Mouse (Mus musculus) midbrain, embryonic 14.5 days (tissue): ENCODE results near the gene Ralbp1. TPM values are rescaled to one million over a fixed set of nuclear protein-coding genes. Genes with fewer than 3 reads are reported as not detected.
A peak's percentile ranks its signal among the peaks of the same experiment; 100 is the strongest.

Experiments used
- ATAC-seq: fragments of 200-750 bp; cut with Nextera tagmentation; 2 replicates; pipeline ENCODE4 v1.8.0; 2017; ENCODE audit warnings: moderate number of reproducible peaks, moderate library complexity; ENCODE audit not compliant: low FRiP score, low TSS enrichment
- DNase-seq: peaks from one replicate; pipeline ENCODE4 v3.0.0-alpha.2; 2015
- H3K27ac ChIP-seq: fragments of 300-500 bp; sonication (generic); replicated peaks from 2 replicates; pipeline ENCODE4 v1.5.1; 2014; ENCODE audit warnings: mild to moderate bottlenecking, low read depth, low read length, moderate library complexity
- H3K27me3 ChIP-seq: fragments of 300-500 bp; sonication (generic); 2 replicates; pipeline ENCODE4 v1.6.1; 2014; ENCODE audit warnings: low read length, control low read depth, mixed read lengths; ENCODE audit not compliant: control insufficient read depth, insufficient read depth
- H3K36me3 ChIP-seq: fragments of 300-500 bp; sonication (generic); 2 replicates; pipeline ENCODE4 v1.6.1; 2014; ENCODE audit warnings: low read length, control low read depth; ENCODE audit not compliant: control insufficient read depth, insufficient read depth
- H3K4me1 ChIP-seq: fragments of 300-500 bp; sonication (generic); 2 replicates; pipeline ENCODE4 v1.6.1; 2014; ENCODE audit warnings: mild to moderate bottlenecking, antibody characterized with exemption, low read length, control low read depth; ENCODE audit not compliant: control insufficient read depth, insufficient read depth
- H3K4me2 ChIP-seq: fragments of 300-500 bp; sonication (generic); 2 replicates; pipeline ENCODE4 v1.6.1; 2014; ENCODE audit warnings: mild to moderate bottlenecking, low read length, moderate library complexity
- H3K4me3 ChIP-seq: fragments of 300-500 bp; sonication (generic); replicated peaks from 2 replicates; pipeline ENCODE4 v1.5.1; 2014; ENCODE audit warnings: low read depth, low read length
- H3K9ac ChIP-seq: fragments of 300-500 bp; sonication (generic); replicated peaks from 2 replicates; pipeline ENCODE4 v1.6.1; 2014; ENCODE audit warnings: mild to moderate bottlenecking, low read length, moderate library complexity
- H3K9me3 ChIP-seq: fragments of 300-500 bp; sonication (generic); 2 replicates; pipeline ENCODE4 v1.6.1; 2016; ENCODE audit warnings: low read length, control low read depth, mixed read lengths; ENCODE audit not compliant: control insufficient read depth
- WGBS: fragments of 180-500 bp; shearing (Covaris S2); extraction: QIAGEN DNeasy Blood & Tissue Kit; methylation state at CpG from one replicate; pipeline ENCODE4 v1.1.7; 2014; 5-methylcytosine and 5-hydroxymethylcytosine counted together
- polyA plus RNA-seq: library from polyadenylated mRNA; unstranded; fragments of >200 nt; fragmentation: Nextera tagmentation; extraction: Ambion mirVana; gene quantifications from 2 replicates; pipeline ENCODE4 v1.2.1, GENCODE M21; 2014

Ralbp1 gene
- polyA plus RNA-seq, 1 experiment from 2014 or later: 38.5 TPM

DNA sequence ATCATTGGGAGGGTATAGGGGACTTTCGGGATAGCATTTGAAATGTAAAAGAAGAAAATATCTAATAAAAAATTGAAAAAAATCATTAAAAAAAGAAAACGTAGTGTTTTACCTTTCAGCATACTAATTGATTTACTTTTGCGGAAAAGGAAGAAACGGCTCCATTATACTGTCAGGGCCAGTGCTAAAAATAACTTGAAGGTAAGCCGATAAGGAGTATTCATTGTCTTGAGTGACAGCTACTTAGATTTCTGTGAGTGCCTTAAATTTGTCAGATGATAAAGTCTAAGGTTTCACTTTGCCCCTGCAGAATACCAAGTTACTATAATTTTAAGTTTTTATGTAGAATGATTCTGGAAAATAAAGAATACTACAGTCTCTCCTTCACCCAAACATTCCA is 65.4 kb downstream of the Ralbp1 start:
- Histone ChIP-seq H3K9ac (no peak overlapping the region), H3K27ac (no peak overlapping the region), H3K4me2 (no peak overlapping the region), H3K27me3 (no peaks in the 10 kb centered on the region), H3K4me3 (no peak overlapping the region), H3K36me3 (peaks cover 71% of the 10 kb centered on the region), H3K9me3 (no peaks in the 10 kb centered on the region), H3K4me1 (no peaks in the 10 kb centered on the region)
- ATAC-seq: no peak
- 87% methylated on average over 5 of the region's 5 CpGs for WGBS
- DNase-seq: no peak

DNA sequence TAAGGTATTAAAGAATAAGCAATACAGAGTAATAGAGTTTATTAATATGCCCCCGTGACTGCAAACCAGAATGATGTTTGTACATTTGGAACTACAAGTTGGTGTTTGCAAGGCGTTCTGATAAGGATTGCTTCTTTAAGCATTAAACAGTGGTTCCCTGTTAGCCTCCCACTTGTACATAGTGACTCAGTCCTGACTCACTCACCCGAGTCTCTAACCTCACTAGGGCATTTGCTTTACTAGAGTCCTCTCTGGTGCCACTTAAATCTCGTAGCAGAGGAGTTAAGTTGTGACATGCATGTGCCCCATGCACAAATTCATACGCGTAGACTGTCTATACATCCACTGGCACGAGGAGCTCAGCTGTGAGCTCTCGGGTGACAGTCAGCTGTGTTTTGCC is 71.8 kb downstream of the Ralbp1 start:
- DNase-seq: no peak
- Histone ChIP-seq H3K27ac (no peak overlapping the region), H3K36me3 (peaks cover 74% of the 10 kb centered on the region), H3K4me1 (no peaks in the 10 kb centered on the region), H3K4me3 (no peak overlapping the region), H3K9me3 (no peaks in the 10 kb centered on the region), H3K4me2 (no peak overlapping the region), H3K27me3 (no peaks in the 10 kb centered on the region), H3K9ac (no peak overlapping the region)
- ATAC-seq: no peak
- WGBS: 95% methylated on average over 8 of the region's 8 CpGs

DNA sequence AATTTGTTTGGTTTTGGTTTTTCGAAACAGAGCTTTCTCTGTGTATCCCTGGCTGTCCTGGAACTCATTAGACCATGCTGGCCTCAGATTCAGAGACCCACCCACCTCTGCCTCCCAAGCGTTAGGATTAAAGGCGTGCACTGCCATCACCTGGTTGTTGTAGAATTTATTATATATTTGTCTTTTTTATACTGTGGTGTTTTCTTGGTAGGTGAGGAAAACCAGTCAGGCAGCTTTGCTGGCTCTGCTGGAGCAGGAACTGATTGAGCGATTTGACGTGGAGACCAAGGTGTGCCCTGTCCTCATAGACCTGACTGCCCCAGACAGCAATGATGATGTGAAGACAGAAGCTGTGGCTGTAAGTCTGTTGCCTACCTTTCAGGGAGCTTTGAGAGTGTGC is 74.6 kb downstream of the Ralbp1 start:
- Histone ChIP-seq H3K4me3 (no peak overlapping the region), H3K4me2 (no peak overlapping the region), H3K4me1 (no peaks in the 10 kb centered on the region), H3K9ac (no peak overlapping the region), H3K27me3 (no peaks in the 10 kb centered on the region), H3K36me3 (peaks cover 52% of the 10 kb centered on the region), H3K27ac (no peak overlapping the region), H3K9me3 (no peaks in the 10 kb centered on the region)
- ATAC-seq: no peak
- WGBS: 93% methylated on average over 5 of the region's 5 CpGs
- DNase-seq: no peak

DNA sequence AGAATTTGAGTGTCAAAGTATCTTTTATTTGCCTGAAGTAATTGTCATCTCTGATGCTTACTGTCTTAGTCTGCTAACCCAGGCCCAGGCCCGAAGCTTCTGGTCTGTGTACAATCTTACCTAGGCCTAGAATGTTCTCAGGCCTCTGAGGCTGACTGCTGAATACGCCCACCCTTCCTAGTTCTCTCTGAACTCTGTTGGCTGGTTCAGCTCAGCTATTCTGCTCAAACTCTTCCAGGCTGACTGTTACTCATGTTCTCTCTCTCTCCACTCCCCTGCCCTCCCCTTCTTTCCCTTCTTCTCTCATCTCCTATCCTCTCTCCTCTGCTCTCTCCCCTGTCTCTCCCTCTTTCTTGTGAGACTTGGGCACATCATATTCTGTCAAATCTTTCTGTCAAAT is 79.2 kb downstream of the Ralbp1 start:
- Histone ChIP-seq H3K9me3 (no peaks in the 10 kb centered on the region), H3K27ac (no peak overlapping the region), H3K27me3 (no peaks in the 10 kb centered on the region), H3K36me3 (peaks cover 18% of the 10 kb centered on the region), H3K9ac (no peak overlapping the region), H3K4me2 (no peak overlapping the region), H3K4me3 (no peak overlapping the region), H3K4me1 (no peaks in the 10 kb centered on the region)
- 90% methylated on average over 2 of the region's 2 CpGs for WGBS
- DNase-seq: no peak
- no peak for ATAC-seq

DNA sequence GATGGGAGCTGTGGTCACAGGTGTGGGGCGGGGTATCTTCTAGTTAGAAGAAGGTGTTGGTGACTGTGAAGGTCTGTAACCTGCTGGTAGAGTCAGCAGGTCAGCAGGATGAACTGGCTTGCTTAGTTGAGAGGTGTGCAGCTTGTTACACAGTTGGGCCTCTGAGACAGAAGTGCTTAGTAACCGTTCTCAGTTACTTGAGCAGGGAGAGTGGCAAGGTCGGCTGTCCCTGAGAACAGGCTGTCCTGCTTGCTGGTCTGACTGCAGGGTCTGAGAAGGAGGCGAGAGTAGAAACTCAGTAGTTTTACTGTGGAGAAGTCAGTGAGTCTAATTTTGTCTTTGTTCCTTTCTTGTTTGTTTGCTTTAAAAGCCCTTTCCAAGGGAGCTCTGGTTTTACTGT is 79.6 kb downstream of the Ralbp1 start:
- 78% methylated on average over 4 of the region's 4 CpGs for WGBS
- Histone ChIP-seq H3K9me3 (no peaks in the 10 kb centered on the region), H3K4me2 (no peak overlapping the region), H3K36me3 (peaks cover 14% of the 10 kb centered on the region), H3K4me1 (no peaks in the 10 kb centered on the region), H3K27ac (no peak overlapping the region), H3K4me3 (no peak overlapping the region), H3K9ac (no peak overlapping the region), H3K27me3 (no peaks in the 10 kb centered on the region)
- DNase-seq: no peak
- no peak for ATAC-seq

DNA sequence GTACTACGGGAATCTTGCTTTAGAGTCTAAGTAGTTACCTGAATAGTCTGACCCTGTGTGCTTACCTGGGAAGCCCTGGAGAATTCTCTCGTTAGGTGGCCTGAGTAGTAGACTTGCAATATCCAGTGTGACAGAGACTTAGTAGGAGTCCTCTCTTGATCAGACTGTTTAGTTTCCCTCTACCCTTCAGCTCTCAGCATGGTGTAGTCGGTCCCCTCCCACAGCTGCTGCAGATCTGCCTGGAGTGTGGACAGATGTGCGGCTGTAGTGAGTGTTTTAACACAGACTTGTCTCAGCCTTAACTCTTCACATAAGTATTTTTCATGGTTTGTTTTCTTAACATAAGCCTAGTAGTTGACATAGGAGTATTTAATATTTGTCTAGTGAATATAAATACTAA is 83.6 kb downstream of the Ralbp1 start:
- peaks cover 5% of the 10 kb centered on the region; the same call in 1 of the 2 replicates for H3K36me3 ChIP-seq
- DNase-seq (no peak), ATAC-seq (no peak)
- H3K4me3 ChIP-seq: no peak overlapping the region
- no peak overlapping the region for H3K4me2 ChIP-seq
- H3K9ac ChIP-seq: no peak overlapping the region
- 77% methylated on average over 4 of the region's 4 CpGs for WGBS
- no peaks in the 10 kb centered on the region for H3K9me3 ChIP-seq
- H3K27me3 ChIP-seq: no peaks in the 10 kb centered on the region
- H3K27ac ChIP-seq: no peak overlapping the region
- no peaks in the 10 kb centered on the region for H3K4me1 ChIP-seq

DNA sequence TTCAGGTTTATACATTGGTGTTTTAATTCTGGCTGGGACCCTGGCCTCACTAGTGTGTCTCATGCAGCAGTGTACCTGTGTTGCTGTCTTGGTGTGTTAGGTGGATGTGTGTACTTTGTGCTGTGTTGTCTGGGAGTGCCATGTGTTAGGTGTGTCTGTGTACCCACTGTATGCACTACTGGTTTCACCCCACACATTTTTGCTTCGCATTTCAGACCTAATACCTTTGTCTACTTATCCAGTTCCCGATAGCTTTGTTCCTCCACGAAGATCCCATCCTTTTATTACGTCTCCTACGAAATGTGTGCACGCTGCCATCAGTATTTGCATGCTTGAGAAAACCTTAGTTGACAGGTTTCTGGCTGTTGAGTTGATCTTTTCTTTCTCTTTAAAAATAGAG is 85.1 kb downstream of the Ralbp1 start:
- Histone ChIP-seq H3K36me3 (peaks cover 5% of the 10 kb centered on the region; the same call in 1 of the 2 replicates), H3K9me3 (no peaks in the 10 kb centered on the region), H3K4me3 (no peak overlapping the region), H3K27ac (0 out of 2 replicates have a peak overlapping the region, but pooled peaks have one; percentile 2), H3K27me3 (no peaks in the 10 kb centered on the region), H3K9ac (no peak overlapping the region; the same call in 1 of the 2 replicates), H3K4me2 (no peak overlapping the region), H3K4me1 (no peaks in the 10 kb centered on the region)
- DNase-seq (no peak), ATAC-seq (no peak)
- 90% methylated on average over 6 of the region's 6 CpGs for WGBS

DNA sequence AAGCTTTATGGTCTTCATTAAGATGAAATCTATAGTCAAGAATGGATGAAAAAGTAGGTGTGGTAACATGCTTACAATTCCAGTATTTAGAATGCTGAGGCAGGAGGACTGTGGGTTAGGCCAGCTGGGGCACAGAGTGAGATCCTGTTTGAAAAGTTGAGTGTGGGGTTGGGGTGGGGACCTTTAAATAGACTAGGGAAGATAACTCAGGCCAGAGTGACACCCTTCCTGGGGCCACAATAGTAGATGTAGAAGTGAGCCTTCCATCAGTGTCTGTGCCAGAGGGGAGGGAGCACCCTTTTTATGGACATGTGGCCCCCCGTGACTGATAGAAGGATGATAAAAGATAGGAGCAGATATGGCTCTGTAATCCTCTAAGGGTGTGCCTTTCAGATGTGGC is 86.2 kb downstream of the Ralbp1 start:
- H3K4me2 ChIP-seq: no peak overlapping the region
- no peak for DNase-seq
- no peak for ATAC-seq
- peaks cover 4% of the 10 kb centered on the region; the same call in 1 of the 2 replicates for H3K36me3 ChIP-seq
- no peak overlapping the region for H3K27ac ChIP-seq
- no peaks in the 10 kb centered on the region for H3K9me3 ChIP-seq
- WGBS: 93% methylated on average over 1 of the region's 1 CpGs
- no peak overlapping the region for H3K9ac ChIP-seq
- no peaks in the 10 kb centered on the region for H3K27me3 ChIP-seq
- H3K4me3 ChIP-seq: no peak overlapping the region
- H3K4me1 ChIP-seq: no peaks in the 10 kb centered on the region

DNA sequence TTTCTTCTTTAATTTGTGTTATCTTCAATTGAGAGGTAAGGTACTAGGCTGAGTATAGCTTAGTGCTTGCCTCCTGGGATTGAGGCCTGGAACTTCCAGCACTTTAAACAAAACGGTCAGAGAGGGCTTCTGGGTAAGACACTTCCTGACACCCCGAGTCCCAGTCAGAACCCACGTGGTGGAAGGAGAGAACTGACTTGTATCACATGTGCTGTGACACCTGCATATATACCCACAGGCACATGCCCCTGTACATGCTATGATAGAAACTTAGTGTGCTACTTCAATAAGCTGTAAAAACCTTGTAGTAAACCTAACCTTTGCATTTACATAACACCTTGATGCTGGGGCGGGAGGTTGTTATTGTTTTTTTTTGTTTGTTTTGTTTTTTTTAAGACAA is 87.2 kb downstream of the Ralbp1 start:
- Histone ChIP-seq H3K4me1 (no peaks in the 10 kb centered on the region), H3K27ac (no peak overlapping the region), H3K9me3 (no peaks in the 10 kb centered on the region), H3K36me3 (no peaks in the 10 kb centered on the region), H3K4me2 (no peak overlapping the region), H3K4me3 (no peak overlapping the region), H3K27me3 (no peaks in the 10 kb centered on the region), H3K9ac (no peak overlapping the region)
- no peak for ATAC-seq
- WGBS: 76% methylated on average over 4 of the region's 4 CpGs
- DNase-seq: no peak
